ENCODE assay signal across 10 mouse cellular contexts in the genomic region with DNA sequence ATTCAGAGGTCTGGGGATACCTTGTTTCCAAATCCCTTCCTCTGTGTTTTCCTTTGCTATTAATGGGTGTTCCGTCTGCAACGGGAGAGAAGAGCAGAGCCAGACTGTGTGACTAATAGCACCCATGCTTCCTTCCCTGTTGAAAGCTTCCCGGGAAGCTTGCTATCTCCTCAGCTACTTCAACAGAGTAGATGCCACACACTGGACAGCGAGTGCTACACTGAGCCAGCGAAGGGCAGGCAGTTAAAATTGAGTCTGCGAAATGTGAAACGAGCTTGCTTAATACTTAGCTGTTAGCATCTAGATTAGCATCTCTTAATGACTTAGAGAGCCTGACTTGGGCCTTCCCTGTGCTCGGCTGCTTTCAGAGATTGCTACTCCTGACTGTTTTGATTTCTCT.
A peak's percentile ranks its signal among the peaks of the same experiment; 100 is the strongest.
DNase-seq lines count a peak whose midpoint lies in the region; ATAC-seq and TF ChIP-seq lines count a peak whose summit lies in the region.
"Had no signal": no experiment of that assay in that cellular context is flagged by ENCODE, and none has a peak within 500 bp of the region (broad histone marks: within the 10 kb centered on the region; RNA-seq: fewer than 3 reads in every experiment).

No protein-coding gene starts in this region.

- H3K4me1 ChIP-seq in neural tube, embryonic 11.5 days (ENCODE audit: control insufficient read depth, insufficient read depth, low read length) = no peaks in the 10 kb centered on the region
- H3K4me1 ChIP-seq in hindbrain, postnatal 0 days (ENCODE audit: insufficient read depth, low read length) = no peaks in the 10 kb centered on the region

- WGBS in neural tube, embryonic 11.5 days = 32% methylated on average over 8 of the region's 8 CpGs
- WGBS in hindbrain, postnatal 0 days = 22% methylated on average over 8 of the region's 8 CpGs

- no peak for DNase-seq in frontal cortex, postnatal 10 days (ENCODE audit: low spot score in 2 of 2)
- DNase-seq in neural tube, embryonic 11.5 days (ENCODE audit: low spot score) = no peak
- no peak for DNase-seq in neural tube, embryonic 10.5 days (ENCODE audit: extremely low spot score, low spot score)
- DNase-seq in hindbrain, postnatal 0 days (ENCODE audit: low spot score) = peak; percentile 23
- DNase-seq in gastrocnemius, postnatal 10 days = no peak
- no peak for DNase-seq in thymus, postnatal 36 days
- DNase-seq in adrenal gland, postnatal 4 days (ENCODE audit: low spot score in 2 of 2) = no peak
- DNase-seq: kidney, adult 9 months; lung, postnatal 14 days had no signal

- ATAC-seq in frontal cortex, adult (ENCODE audit: low TSS enrichment) = peak; percentile 44; the same call in 1 of the 2 replicates
- no peak for ATAC-seq in neural tube, embryonic 11.5 days (ENCODE audit: insufficient read depth, low FRiP score, low TSS enrichment)
- ATAC-seq in hindbrain, postnatal 0 days = peak; percentile 59

- H3K27ac ChIP-seq in neural tube, embryonic 11.5 days (ENCODE audit: low read depth, low read length) = no peak overlapping the region
- H3K27ac ChIP-seq in hindbrain, postnatal 0 days = no peak overlapping the region

- TF ChIP-seq CTCF in hindbrain, postnatal 0 days (IDR thresholded peaks at IDR 0.05; ENCODE audit: low read depth) = no peak

- H3K9me3 ChIP-seq in neural tube, embryonic 11.5 days (ENCODE audit: control insufficient read depth, low read length) = no peaks in the 10 kb centered on the region
- H3K9me3 ChIP-seq in hindbrain, postnatal 0 days (ENCODE audit: low read length) = no peaks in the 10 kb centered on the region

- H3K36me3 ChIP-seq in neural tube, embryonic 11.5 days (ENCODE audit: control insufficient read depth, insufficient read depth, low read length) = no peaks in the 10 kb centered on the region
- H3K36me3 ChIP-seq in hindbrain, postnatal 0 days (ENCODE audit: insufficient read depth, low read length) = no peaks in the 10 kb centered on the region

- H3K4me2 ChIP-seq in neural tube, embryonic 11.5 days (ENCODE audit: low read depth) = 0 out of 2 replicates have a peak overlapping the region, but pooled peaks have one; percentile 3
- peak overlapping the region; percentile 10; the same call in 1 of the 2 replicates for H3K4me2 ChIP-seq in hindbrain, postnatal 0 days (ENCODE audit: low read depth, low read length)

- no peak overlapping the region for H3K9ac ChIP-seq in neural tube, embryonic 11.5 days (ENCODE audit: low read length)
- no peak overlapping the region for H3K9ac ChIP-seq in hindbrain, postnatal 0 days (replicated peaks; ENCODE audit: low read length)

- no peak overlapping the region for H3K4me3 ChIP-seq in neural tube, embryonic 11.5 days (ENCODE audit: low read depth, low read length)
- no peak overlapping the region for H3K4me3 ChIP-seq in hindbrain, postnatal 0 days (ENCODE audit: low read length)

- no peaks in the 10 kb centered on the region for H3K27me3 ChIP-seq in neural tube, embryonic 11.5 days (ENCODE audit: control insufficient read depth, insufficient read depth, low read length)
- H3K27me3 ChIP-seq in hindbrain, postnatal 0 days (ENCODE audit: insufficient read depth, low read length) = no peaks in the 10 kb centered on the region
